Mouse (Mus musculus) embryonic facial prominence, embryonic 11.5 days (tissue): ENCODE data around the gene Actn4. TPM values are rescaled to one million over a fixed set of nuclear protein-coding genes. Genes with fewer than 3 reads are reported as not detected.
"Not testable (repeated sequence)": the region's sequence is repeated elsewhere in the genome, so short reads cannot be mapped to it uniquely, and the experiment has no call there.

Source experiments
- ATAC-seq: fragments of 200-750 bp; cut with Nextera tagmentation; replicated peaks from 2 replicates; pipeline ENCODE4 v1.8.0; 2017; ENCODE audit warnings: low read depth; ENCODE audit not compliant: insufficient number of reproducible peaks, low FRiP score, low TSS enrichment
- DNase-seq: peaks from one replicate; pipeline ENCODE4 v3.0.0-alpha.2; 2015; ENCODE audit warnings: low spot score
- H3K27ac ChIP-seq: fragments of 300-500 bp; sonication (generic); replicated peaks from 2 replicates; pipeline ENCODE4 v1.5.1; 2014; ENCODE audit warnings: mild to moderate bottlenecking, low read depth, low read length, control low read depth
- H3K27me3 ChIP-seq: fragments of 300-500 bp; sonication (generic); 2 replicates; pipeline ENCODE4 v1.6.1; 2014; ENCODE audit warnings: mild to moderate bottlenecking, low read length, moderate library complexity, mixed read lengths; ENCODE audit not compliant: control insufficient read depth, insufficient read depth
- H3K36me3 ChIP-seq: fragments of 300-500 bp; sonication (generic); replicated peaks from 2 replicates; pipeline ENCODE4 v1.6.1; 2014; ENCODE audit warnings: low read depth, mild to moderate bottlenecking, low read length, moderate library complexity, mixed read lengths; ENCODE audit not compliant: control insufficient read depth, insufficient read depth
- H3K4me1 ChIP-seq: fragments of 300-500 bp; sonication (generic); 2 replicates; pipeline ENCODE4 v1.6.1; 2014; ENCODE audit warnings: low read length, mixed read lengths; ENCODE audit not compliant: control insufficient read depth, insufficient read depth
- H3K4me2 ChIP-seq: fragments of 300-500 bp; sonication (generic); 2 replicates; pipeline ENCODE4 v1.6.1; 2014; ENCODE audit warnings: low read depth, mild to moderate bottlenecking, control low read depth, low read length, moderate library complexity
- H3K4me3 ChIP-seq: fragments of 300-500 bp; sonication (generic); 2 replicates; pipeline ENCODE4 v1.5.1; 2014; ENCODE audit warnings: low read depth, low read length, control low read depth
- H3K9ac ChIP-seq: fragments of 300-500 bp; sonication (generic); replicated peaks from 2 replicates; pipeline ENCODE4 v1.6.1; 2014; ENCODE audit warnings: mild to moderate bottlenecking, control low read depth, low read length
- H3K9me3 ChIP-seq: fragments of 300-500 bp; sonication (generic); replicated peaks from 2 replicates; pipeline ENCODE4 v1.6.1; 2016; ENCODE audit warnings: mild to moderate bottlenecking, low read length, inconsistent platforms, mixed read lengths; ENCODE audit not compliant: control insufficient read depth
- WGBS: fragments of 180-500 bp; shearing (Covaris S2); extraction: QIAGEN DNeasy Blood & Tissue Kit; methylation state at CpG from one replicate; pipeline ENCODE4 v1.1.7; 2014; 5-methylcytosine and 5-hydroxymethylcytosine counted together
- polyA plus RNA-seq: library from polyadenylated mRNA; unstranded; fragments of >200 nt; fragmentation: Nextera tagmentation; extraction: Ambion mirVana; gene quantifications from 2 replicates; pipeline ENCODE4 v1.2.1, GENCODE M21; 2014

The Actn4 gene
- polyA plus RNA-seq, 1 experiment from 2014 or later, result 190 TPM

DNA sequence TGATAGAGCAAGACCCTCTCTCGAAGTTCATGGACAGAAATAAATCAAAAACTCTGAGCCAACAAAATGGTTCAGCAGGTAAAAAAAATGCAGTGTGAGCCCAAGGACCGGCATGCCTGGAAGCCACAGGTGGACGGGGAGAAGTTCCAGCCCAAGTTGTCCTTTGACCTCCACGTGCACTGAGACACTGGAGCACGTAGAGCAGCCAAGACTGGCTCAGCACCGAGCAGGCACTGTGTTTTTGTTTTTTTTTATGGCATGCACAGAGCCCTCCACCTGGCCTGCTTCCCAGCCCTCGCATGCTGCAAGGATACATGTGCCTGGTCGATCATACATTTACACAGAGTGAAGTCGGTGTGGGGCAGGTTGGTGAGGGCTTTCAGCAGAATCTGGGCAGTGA is 15.4 kb upstream of the Actn4 start:
- H3K9ac ChIP-seq, result no peak overlapping the region
- no peak for DNase-seq
- H3K9me3 ChIP-seq, result no peaks in the 10 kb centered on the region
- no peak for ATAC-seq
- H3K4me3 ChIP-seq, result no peak overlapping the region
- H3K4me2 ChIP-seq, result no peak overlapping the region
- no peaks in the 10 kb centered on the region for H3K27me3 ChIP-seq
- no peak overlapping the region for H3K27ac ChIP-seq
- H3K36me3 ChIP-seq, result peaks cover 3% of the 10 kb centered on the region; the same call in 1 of the 2 replicates
- WGBS, result 89% methylated on average over 9 of the region's 9 CpGs
- no peaks in the 10 kb centered on the region; the same call in 1 of the 2 replicates for H3K4me1 ChIP-seq

DNA sequence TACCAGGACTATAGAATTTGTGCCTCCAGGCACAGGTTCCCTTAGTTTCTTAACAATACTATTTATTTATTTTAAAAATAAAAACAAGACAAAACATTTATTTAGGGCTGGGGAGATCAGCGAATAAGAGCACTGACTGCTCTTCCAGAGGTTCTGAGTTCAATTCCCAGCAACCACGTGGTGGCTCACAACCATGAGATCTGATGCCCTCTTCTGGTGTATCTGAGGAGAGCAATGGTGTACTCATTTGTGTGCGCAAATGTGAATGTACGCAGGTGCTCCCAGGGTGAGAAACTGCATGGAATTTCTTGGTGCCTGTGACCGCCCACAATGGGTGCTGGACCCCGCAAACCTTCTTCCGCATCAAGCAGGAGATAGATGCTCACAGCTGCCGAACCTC is 10.9 kb upstream of the Actn4 start:
- 83% methylated on average over 8 of the region's 8 CpGs for WGBS
- Histone ChIP-seq H3K9ac (no peak overlapping the region), H3K27ac (no peak overlapping the region), H3K4me1 (no peaks in the 10 kb centered on the region), H3K27me3 (no peaks in the 10 kb centered on the region), H3K4me2 (no peak overlapping the region), H3K4me3 (no peak overlapping the region), H3K9me3 (no peaks in the 10 kb centered on the region), H3K36me3 (peaks cover 3% of the 10 kb centered on the region; the same call in 1 of the 2 replicates)
- no peak for DNase-seq
- no peak for ATAC-seq

DNA sequence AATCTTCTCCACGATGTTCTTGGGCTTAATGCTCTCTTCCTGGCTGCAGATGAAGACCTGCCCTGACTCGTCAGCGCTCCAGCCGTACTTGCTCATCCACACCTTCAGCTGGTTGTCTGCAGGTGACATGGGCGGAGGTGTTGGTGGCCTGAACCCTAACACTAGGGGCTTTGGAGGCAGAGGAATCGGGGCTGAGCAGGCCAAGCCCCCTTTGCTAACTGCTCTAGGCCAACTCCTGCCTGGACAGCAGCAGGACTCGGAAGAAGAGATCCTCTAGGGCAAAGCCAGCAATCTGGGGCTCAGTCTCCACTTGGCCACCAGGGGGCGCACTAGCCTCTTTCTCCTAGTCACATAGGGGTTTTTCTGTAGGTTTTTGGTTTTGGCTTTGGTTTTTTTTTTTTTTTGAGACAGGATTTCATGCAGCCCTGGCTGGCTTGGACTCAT is 10.4 kb upstream of the Actn4 start:
- H3K4me3 ChIP-seq, result no peak overlapping the region
- 68% methylated on average over 8 of the region's 8 CpGs for WGBS
- peaks cover 3% of the 10 kb centered on the region; the same call in 1 of the 2 replicates for H3K36me3 ChIP-seq
- H3K27ac ChIP-seq, result no peak overlapping the region
- H3K9ac ChIP-seq, result no peak overlapping the region
- H3K9me3 ChIP-seq, result no peaks in the 10 kb centered on the region
- no peaks in the 10 kb centered on the region for H3K27me3 ChIP-seq
- H3K4me2 ChIP-seq, result no peak overlapping the region
- DNase-seq, result peak; percentile 86
- ATAC-seq, result no peak
- H3K4me1 ChIP-seq, result no peaks in the 10 kb centered on the region

DNA sequence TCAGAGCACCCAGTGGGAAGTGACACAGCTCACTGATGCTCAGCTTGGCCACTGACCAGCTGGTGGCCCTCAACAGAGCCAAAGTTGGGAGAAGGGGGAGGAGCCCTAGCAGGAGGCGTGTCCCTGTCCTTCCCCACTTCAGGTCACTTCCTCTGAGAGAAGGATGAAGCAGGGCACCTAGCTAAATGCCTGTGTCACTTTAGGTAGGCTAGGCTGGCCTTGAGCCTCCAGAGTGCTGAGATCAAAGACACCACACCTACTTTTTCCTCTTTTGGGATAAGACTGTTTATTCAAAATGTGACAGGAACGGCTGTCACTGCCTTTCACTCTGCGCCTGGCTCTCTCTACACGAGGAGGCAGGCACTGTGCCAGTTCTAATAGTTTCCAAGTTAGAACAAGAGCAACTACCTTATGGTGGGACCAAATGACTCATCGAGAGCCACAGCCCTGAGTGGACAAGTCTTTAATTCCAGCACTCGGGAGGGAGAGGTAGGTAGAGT is 9.7 kb upstream of the Actn4 start:
- 86% methylated on average over 6 of the region's 6 CpGs for WGBS
- Histone ChIP-seq H3K4me1 (no peaks in the 10 kb centered on the region), H3K9ac (no peak overlapping the region), H3K4me3 (no peak overlapping the region), H3K36me3 (0 out of 2 replicates have a peak, but pooled peaks cover 3% of the 10 kb centered on the region), H3K4me2 (no peak overlapping the region), H3K27me3 (no peaks in the 10 kb centered on the region), H3K27ac (no peak overlapping the region), H3K9me3 (no peaks in the 10 kb centered on the region)
- DNase-seq, result no peak
- ATAC-seq, result no peak

DNA sequence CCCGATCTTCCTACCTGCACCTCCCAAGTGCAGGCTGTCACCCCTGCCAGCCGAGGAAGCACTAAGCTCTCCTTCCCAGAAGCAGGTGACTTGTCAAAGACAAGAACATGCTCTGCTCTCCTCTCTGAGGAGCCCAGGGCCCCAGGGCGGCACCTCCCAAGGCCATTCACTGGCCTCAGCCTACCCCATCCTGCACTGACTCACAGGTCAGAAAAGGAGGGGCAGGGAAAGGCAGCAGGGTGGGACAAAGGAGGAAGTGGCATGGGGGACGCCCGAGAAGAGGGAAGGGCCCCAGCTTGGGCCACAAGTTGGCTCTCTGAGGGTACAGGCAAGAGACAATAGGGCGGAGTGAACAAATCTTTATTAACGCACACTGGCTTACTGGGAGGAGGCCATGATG is 8.9 kb upstream of the Actn4 start:
- H3K27me3 ChIP-seq, result no peaks in the 10 kb centered on the region
- H3K4me2 ChIP-seq, result no peak overlapping the region
- no peak overlapping the region for H3K27ac ChIP-seq
- H3K9me3 ChIP-seq, result no peaks in the 10 kb centered on the region
- no peaks in the 10 kb centered on the region for H3K4me1 ChIP-seq
- H3K9ac ChIP-seq, result no peak overlapping the region
- WGBS, result 90% methylated on average over 7 of the region's 7 CpGs
- H3K36me3 ChIP-seq, result 0 out of 2 replicates have a peak, but pooled peaks cover 3% of the 10 kb centered on the region
- DNase-seq, result no peak
- no peak overlapping the region for H3K4me3 ChIP-seq
- no peak for ATAC-seq

DNA sequence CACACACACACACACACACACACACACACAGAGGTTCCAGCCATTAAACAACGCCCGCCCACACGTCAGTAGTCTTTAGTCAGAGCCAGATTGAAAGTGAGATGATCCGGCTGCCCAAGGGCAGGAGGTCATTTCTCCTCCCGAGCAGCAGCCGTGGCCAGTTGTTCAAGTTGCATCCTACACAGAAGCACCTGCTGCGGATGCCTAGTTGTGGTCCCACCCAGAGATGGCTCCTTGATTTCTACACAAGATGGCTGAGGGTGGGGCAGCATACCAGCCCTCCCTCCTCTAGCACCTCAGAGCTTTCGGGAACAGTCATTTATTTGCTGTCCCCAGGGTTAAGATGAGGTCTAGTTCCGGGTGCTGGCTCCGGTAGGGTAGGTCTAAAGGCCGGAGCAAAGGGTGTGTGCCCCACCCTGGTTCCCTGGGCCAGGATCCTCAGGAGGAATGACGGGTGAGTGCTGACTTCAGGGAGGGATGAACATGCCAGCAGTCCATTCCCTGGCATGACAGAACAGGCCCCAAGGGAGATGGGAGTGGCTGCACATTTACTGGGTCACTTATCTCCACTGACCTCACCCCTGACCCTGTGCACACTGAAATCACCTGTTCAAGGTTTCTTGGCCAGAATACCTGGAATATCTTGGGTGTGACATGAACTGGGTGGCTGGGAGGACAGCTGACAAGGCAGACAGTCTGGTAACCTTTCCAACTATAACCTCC is 7.7 kb upstream of the Actn4 start:
- no peak overlapping the region for H3K4me3 ChIP-seq

DNA sequence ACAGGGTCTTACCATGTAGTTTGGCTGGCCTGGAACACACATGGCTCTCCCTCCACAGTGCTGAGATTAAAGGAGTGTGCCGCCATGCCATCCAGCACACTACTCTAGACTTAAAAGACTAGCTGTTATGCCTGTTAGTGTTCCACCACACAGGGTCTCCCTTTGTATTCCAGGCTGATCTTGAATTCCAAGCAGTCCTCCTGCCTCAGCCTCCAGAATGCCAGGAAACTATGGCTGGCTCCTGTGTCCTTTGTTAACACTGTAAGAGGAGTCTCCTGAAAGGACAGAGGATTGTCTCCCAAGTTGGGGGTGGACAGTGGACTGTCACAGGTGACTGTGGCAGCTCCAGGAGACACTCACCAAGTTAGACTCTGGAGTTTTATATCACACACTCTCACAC is 7.1 kb upstream of the Actn4 start:
- WGBS, result 87% methylated on average over 1 of the region's 1 CpGs
- ATAC-seq, result no peak
- Histone ChIP-seq H3K4me2 (no peak overlapping the region), H3K4me3 (no peak overlapping the region), H3K4me1 (no peaks in the 10 kb centered on the region), H3K27ac (no peak overlapping the region), H3K9ac (no peak overlapping the region), H3K36me3 (0 out of 2 replicates have a peak, but pooled peaks cover 3% of the 10 kb centered on the region), H3K9me3 (no peaks in the 10 kb centered on the region), H3K27me3 (no peaks in the 10 kb centered on the region)
- no peak for DNase-seq

More for the DNA sequence above, 7.7 kb upstream of the Actn4 start:
- Histone ChIP-seq H3K4me1 (no peaks in the 10 kb centered on the region), H3K36me3 (0 out of 2 replicates have a peak, but pooled peaks cover 3% of the 10 kb centered on the region), H3K9ac (no peak overlapping the region), H3K9me3 (no peaks in the 10 kb centered on the region), H3K27me3 (no peaks in the 10 kb centered on the region), H3K4me2 (no peak overlapping the region), H3K27ac (no peak overlapping the region)
- 74% methylated on average over 12 of the region's 12 CpGs for WGBS
- ATAC-seq (no peak), DNase-seq (no peak)

DNA sequence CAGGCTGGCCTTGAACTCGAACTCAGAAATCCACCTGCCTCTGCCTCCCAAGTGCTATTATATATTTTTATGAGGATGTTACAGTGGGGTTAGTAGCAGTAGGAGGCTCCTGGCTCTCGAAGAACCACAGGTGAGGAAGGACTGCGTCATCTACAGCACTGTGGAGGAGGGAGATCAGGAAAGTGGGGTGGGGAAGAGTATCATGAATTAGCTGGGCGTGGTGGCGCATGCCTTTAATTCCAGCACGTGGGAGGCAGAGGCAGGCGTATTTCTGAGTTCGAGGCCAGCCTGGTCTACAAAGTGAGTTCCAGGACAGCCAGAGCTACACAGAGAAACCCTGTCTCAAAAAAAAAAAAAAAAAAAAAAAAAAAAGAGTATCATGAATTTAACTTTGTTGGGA is 6.0 kb upstream of the Actn4 start:
- not testable (repeated sequence) for DNase-seq, ATAC-seq, H3K9ac ChIP-seq

More for the DNA sequence above, 6.0 kb upstream of the Actn4 start:
- H3K27ac ChIP-seq, H3K4me3 ChIP-seq, H3K9me3 ChIP-seq, H3K4me2 ChIP-seq, H3K4me1 ChIP-seq, H3K27me3 ChIP-seq, H3K36me3 ChIP-seq: not testable (repeated sequence)
- WGBS, result 95% methylated on average over 8 of the region's 8 CpGs
